Comparison of ENCODE assay signal across 16 mouse cellular contexts in genomic region chr12:97203636-97204389, GRCm38 (mm10).
"Had no signal": no experiment of that assay in that cellular context is flagged by ENCODE, and none has a peak within 500 bp of the region (broad histone marks: within the 10 kb centered on the region; RNA-seq: fewer than 3 reads in every experiment).

No protein-coding gene starts in this region.

- H3K4me3 ChIP-seq: layer of hippocampus, adult 2 months; left cerebral cortex, adult 2 months; limb, embryonic 15.5 days; liver, embryonic 12.5 days; midbrain, embryonic 15.5 days; neural tube, embryonic 12.5 days; stomach, embryonic 15.5 days had no signal

- H3K27me3 ChIP-seq: limb, embryonic 15.5 days; liver, embryonic 12.5 days; midbrain, embryonic 15.5 days; neural tube, embryonic 12.5 days; stomach, embryonic 15.5 days had no signal

- H3K9ac ChIP-seq: limb, embryonic 15.5 days; liver, embryonic 12.5 days; lung, embryonic 14.5 days; midbrain, embryonic 15.5 days; neural tube, embryonic 12.5 days; stomach, embryonic 15.5 days had no signal

- H3K27ac ChIP-seq: layer of hippocampus, adult 2 months; left cerebral cortex, adult 2 months; limb, embryonic 15.5 days; liver, embryonic 12.5 days; midbrain, embryonic 15.5 days; neural tube, embryonic 12.5 days; stomach, embryonic 15.5 days had no signal

- H3K4me2 ChIP-seq: limb, embryonic 15.5 days; liver, embryonic 12.5 days; lung, embryonic 14.5 days; midbrain, embryonic 11.5 days; midbrain, embryonic 15.5 days; neural tube, embryonic 12.5 days; stomach, embryonic 15.5 days had no signal

- ATAC-seq: liver, embryonic 12.5 days; midbrain, embryonic 15.5 days had no signal

- DNase-seq: kidney, adult 9 months; kidney, postnatal 10 days; kidney, postnatal 4 days; lung, embryonic 14.5 days; lung, postnatal 10 days; lung, postnatal 4 days; right cerebral cortex, postnatal 14 days; thymus, postnatal 36 days had no signal

- H3K9me3 ChIP-seq: limb, embryonic 15.5 days; liver, embryonic 12.5 days; midbrain, embryonic 15.5 days; neural tube, embryonic 12.5 days; stomach, embryonic 15.5 days had no signal

- H3K36me3 ChIP-seq: limb, embryonic 15.5 days; liver, embryonic 12.5 days; midbrain, embryonic 15.5 days; neural tube, embryonic 12.5 days; stomach, embryonic 15.5 days had no signal

- H3K4me1 ChIP-seq: limb, embryonic 15.5 days; liver, embryonic 12.5 days; midbrain, embryonic 15.5 days; neural tube, embryonic 12.5 days; stomach, embryonic 15.5 days had no signal
